Mouse (Mus musculus) left cerebral cortex, adult 11 months (tissue): ENCODE results near the gene B430218F22Rik.
A peak's percentile ranks its signal among the peaks of the same experiment; 100 is the strongest.
"Not testable (repeated sequence)": the region's sequence is repeated elsewhere in the genome, so short reads cannot be mapped to it uniquely, and the experiment has no call there.

Source experiments
- DNase-seq: peaks from one replicate; pipeline ENCODE4 v3.0.0; 2022; ENCODE audit warnings: low spot score

Gene B430218F22Rik

DNA sequence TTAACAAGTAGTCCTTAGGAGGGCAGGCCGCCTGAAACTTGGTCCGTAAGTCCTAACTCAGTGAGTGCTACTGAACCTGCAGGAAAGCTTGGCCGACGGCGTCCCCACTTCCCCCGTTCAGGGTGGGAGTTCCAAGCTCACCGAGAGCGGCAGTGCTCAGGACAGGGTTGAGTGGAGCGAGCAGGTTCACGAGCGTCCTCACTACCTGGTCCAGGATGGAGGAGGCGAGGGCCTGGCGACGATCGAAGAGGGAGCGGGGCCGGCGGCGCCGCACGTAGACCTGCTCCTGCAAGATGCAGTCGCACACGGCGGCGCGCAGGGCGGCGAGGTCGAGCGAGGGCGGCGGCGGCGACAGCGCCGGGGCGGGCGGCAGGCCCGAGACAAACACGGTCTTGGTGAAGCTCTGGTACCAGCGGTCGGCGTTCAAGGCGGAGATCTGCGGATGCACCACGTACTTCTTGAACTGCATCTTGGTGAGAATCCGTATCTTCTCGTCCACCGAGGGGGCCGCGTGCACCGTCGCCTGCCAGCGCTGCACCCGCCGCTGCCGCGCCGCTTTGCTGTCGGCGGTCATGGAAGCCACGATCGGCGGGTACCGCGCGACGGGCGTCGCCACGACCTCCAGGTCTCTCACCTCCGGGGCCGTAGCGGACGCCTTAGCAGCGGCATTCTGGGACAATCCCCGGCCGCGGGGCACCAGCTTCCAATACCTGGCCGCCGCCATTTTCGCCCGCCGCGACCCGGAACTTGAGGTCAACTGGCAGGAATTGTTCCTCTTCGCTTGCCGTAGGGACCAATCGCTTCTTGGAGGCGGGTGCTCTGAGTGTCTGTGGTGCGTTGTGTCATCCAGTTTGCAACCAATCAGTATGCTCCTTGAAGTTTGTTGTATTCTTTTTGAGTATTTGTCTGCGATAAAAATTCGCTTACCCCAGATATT, at the start of gene B430218F22Rik, which contains the start of gene Mrps30:
Gene B430218F22Rik (plus strand): TSS at position 120 of the 937 bp plus-strand sequence.
Gene Mrps30 (minus strand): TSS at position 742 of the 937 bp plus-strand sequence.
- peak; percentile 90 for DNase-seq

DNA sequence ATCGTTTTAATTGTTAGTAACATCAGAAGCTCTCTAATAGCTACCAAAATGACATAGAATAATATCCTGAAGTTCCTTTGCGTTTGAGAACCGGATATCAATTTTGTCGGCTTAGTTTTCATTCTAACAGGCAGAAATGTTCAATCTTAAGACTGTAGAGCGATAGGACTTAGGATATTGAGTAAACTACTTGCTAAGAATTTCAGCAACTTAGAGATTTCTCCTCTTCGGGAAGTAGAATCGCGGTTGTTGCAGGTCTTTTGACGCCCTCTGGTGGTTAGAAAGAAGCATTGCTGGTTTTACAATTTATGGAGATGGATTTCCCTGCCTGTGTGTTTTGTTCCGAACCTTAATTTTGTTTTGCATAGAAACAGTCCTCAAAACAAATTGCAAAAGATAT, 36.2 kb upstream of the B430218F22Rik start:
- DNase-seq, result peak; percentile 19

DNA sequence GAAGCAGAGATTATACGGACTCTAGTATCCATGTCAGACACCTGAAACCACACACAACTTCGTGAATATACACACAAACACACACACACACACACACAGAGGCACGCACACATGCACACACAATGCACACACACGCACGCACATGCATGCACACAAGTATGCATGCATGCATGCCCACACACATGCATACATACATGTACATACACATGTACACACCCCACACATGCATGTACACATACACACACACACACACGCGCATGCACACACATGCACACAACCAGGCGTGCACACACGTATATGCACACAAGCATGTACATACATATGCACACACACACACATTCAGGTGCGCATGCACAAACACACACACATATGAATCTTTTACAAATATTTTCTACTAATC, 35.6 kb upstream of the B430218F22Rik start:
- no peak for DNase-seq

DNA sequence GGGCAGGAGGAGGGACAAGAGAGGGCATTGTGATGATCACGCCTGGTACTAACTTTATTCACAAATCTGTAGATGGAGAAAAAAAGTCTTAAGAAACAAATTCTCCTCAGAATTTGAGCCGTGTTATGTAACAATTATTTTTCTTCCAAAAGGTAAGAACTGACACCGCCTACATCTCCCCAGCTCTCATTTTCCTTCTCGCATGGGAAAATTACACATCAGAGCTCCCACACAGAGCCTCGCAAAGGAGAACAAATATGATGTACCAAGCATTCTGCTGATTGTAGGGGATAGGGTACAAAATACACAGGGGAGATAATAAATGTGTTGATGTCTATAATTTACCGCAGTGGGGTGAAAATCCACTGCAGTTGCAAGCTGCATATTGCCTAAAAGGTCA, 23.1 kb upstream of the B430218F22Rik start:
- DNase-seq, result peak; percentile 48

DNA sequence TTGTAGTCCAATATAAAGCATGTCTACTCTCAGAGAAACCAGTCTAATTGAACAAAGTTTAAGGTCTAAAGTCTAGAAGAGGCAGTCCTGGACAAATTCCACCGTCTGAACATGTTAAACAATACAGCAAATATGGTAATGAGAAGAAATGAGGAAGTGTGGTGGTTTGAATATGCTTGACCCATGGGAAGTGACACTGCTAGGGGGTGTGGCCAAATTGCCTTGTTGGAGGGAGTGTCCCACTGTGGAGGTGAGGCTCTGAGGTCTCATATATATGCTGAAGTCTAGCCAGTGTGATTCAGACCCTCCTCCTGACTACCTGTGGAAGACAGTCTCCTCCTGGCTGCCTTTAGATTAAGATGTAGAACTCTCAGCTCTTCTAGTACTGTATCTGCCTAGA, 20.7 kb upstream of the B430218F22Rik start:
- DNase-seq, result no peak

DNA sequence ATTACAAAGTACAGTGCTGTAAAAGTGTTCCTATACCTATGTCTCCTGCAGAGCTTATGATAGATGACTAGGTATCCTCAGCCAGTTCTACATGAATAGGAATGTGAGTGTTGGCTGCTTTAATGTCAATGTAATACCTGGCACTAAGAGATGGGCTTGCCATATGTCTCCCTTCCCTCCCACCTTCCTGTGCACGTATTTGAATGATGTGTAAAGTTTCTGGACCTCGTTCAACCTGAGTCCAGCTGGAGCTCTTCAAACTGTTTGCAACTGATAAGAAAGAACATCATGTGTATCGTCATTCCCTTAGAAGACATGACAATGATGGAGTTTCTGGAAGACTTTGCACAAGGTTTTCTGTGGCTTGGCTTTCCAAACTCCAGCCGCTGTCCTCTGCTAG, 13.6 kb upstream of the B430218F22Rik start:
- no peak for DNase-seq

DNA sequence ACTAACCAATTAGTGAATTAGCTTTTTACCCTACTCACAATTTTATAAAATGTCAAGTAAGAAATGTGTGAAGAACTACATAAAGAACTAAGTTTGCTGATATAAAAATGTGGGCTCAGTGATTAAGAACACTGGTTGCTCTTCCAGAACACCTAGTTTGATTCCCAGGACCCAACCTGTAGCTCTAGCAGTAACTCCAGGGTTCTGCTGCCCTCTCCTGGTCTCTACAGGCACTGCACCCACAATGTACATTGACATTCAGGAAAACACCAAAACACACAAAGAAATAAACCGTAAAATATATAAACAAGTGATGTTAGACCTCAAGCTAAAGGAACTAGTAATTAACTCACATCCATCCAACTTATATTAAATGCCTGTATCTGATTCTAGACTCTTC, 7.3 kb upstream of the B430218F22Rik start:
- no peak for DNase-seq

DNA sequence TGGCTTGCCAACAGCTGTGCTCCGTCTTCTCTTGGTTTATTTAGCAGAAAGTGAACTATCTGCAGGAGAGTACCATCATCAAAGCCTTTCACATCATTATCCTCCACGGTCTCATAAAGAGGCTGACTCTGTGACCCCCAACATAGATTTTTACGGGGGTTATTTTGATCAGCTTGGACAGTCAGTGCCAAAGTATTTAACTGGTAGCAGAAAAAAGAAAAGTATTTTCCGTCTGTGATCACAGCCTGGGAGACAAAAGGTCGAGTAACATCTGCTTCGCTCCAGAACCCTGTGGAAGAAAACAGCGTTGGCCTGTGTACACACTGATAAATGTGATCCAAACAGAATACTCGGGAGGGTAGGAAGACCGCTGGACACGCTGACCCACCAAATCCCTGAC, 6.0 kb upstream of the B430218F22Rik start:
- DNase-seq, result no peak

DNA sequence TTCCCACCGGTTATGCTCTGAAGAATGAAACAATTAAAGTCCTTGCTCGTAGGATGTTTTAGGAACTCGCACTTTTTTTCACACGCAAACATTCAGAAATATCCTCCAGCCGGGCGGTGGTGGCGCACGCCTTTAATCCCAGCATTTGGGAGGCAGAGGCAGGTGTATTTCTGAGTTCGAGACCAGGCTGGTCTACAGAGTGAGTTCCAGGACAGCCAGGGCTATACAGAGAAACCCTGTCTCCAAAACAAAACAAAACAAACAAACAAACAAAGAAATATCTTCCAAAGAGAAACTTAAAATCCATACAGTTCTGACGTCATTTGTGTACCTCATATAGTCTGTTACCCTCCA, 995 bp downstream of the B430218F22Rik start:
- not testable (repeated sequence) for DNase-seq

DNA sequence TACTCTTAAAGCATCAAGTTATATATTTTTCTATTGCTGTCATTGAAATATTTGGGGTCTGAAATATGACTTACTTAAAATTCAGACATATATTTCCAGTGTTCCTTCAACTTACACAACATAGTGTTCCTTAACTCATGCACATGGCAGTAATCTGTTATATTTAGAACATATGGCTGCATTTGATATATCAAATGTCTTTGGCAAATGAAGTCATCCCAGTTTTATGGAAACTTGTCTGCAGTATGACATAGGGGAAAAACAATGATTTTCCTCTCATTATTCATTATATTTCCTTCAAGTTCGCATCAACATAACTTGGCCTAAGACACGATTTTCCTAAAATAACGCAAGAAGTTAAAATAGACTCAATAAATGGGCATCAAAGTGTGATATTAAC, 9.4 kb downstream of the B430218F22Rik start:
- no peak for DNase-seq

DNA sequence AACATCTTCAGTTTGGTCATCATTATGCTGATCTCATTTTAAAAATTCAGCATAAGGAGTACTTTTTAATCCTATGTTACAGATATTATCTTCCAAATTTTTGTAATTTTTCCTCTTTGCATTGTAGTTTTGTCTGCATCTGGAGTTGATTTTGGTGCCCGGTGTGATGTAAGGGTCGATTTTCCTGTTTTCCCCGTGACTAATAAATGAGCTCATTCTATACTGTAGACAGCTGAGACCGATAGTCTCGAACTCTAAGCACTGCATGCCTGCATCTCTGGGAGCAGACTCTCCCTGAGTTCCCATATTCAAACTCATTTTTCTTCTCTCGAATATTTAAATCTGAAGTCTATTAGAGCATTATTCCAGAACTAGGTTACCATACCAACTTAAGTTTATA, 13.9 kb downstream of the B430218F22Rik start:
- DNase-seq, result no peak

DNA sequence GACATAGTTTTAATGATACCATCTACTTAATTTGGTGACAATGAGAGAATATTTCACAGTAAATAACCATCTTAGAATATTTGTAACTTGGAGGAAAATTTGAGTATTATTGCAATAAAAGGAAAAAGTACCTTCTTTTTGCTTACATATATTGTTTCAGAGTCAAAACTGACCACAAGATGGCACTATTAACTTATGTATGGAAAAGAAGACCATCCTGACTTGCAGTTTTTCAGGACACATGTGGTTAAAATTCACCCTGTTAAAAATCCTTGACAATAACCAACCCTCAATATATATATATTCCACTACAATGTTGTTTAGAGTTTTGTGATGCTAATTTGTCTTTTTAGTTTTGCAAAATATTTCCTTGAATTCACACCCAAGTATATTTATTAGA, 17.1 kb downstream of the B430218F22Rik start:
- peak; percentile 26 for DNase-seq

DNA sequence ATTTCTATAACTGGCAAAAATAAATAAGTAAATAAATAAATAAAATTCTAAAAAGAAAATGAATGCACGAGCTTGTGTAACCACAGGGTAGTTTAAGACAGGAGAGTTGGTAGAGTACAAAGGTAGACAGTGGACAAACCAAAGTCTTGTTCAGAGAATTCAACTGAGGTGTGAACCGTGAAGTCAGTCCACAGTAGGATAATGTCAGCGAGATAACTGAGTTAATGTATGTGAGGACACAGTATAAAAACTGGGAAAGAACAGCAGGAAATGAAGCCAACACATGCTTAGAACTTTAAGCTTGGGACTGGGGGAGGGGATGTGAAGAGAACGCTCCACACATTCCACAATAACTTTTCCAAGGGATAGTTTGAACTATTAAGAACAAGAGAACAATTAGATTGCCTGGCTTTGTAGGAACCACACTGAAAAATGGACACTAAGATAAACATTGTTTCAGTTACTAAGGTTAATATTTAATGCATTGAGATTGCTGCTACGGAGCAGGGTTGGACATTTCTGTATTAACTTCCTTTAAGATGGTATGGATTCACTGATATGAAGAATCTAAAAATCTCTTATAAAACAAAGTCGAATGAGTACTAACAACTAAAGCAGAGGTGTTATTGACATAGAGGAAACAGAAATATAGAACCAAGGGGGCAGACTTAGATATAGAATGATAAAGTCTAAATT, 25.0 kb downstream of the B430218F22Rik start:
- DNase-seq, result no peak

DNA sequence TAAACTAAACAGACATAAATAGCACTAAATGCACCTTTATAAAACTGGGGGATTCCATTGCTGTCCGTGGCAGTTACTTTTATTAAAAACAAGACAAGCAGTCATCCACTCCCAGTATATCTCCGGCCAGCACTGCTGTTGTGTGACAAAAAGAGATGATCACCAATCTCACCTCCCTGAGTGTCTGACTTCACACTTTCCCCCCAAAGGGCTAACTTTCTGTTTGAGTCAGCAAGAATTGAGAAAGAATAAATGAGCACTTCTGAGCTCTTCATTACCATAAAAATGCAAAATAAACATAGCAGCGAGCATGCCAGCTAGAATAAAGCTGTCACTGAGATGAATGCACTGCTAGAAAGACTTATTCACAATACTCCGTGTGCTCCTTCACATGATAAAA, 31.7 kb downstream of the B430218F22Rik start:
- DNase-seq, result no peak

DNA sequence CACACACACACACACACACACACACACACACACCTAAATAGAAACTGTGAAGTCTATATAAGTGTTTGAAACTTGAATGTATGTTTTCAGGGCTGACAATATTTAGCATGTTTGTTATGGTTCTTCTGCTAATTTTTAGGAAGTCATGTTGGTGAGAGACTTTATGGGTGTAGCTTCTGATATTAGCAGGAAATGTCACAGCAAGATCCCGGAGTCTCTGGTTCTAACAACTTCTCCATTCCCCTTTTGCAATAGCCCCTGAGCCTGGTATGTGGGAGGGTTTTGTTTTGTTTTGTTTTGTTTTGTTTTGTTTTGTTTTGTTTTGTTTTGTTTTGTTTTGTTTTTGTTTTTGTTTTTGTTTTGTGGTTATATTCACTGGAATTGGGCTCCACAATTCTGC, 34.0 kb downstream of the B430218F22Rik start:
- no peak for DNase-seq

DNA sequence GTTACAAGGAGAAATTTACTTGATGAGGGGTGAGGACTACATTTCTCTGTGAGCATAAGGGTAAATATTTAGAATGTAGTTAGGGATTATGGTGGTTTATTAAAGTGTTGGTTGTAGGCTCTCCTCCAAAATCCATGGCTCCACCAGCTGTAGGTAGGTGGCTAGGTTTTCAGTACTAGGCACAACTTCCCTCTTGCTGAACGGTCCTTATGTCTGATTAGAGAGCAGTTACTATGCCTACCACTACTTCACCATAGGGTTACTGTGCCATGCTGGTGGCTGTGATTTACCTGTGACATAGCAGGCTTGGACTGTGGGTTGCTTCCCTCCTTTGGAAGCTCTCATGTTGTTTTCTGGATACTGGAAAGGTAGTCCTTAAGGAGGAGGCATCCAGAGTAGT, 34.4 kb downstream of the B430218F22Rik start:
- no peak for DNase-seq
